Mouse (Mus musculus) Patski (cell line): ENCODE data around the gene Dop1b. TPM values are rescaled to one million over a fixed set of nuclear protein-coding genes. Genes with fewer than 3 reads are reported as not detected.
A peak's percentile ranks its signal among the peaks of the same experiment; 100 is the strongest.

ENCODE experiments used
- ATAC-seq: fragments of 100-300 bp; one replicate; pipeline ENCODE4 v1.8.0; 2021
- CTCF ChIA-PET: fragments of 350-600 bp; sonication (Branson Sonifier 250); formaldehyde crosslinking; loops from one replicate; lab custom pipeline; 2022; ENCODE audit warnings: inconsistent platforms; lab: Charles Lee
- POLR2A ChIA-PET: fragments of 350-600 bp; sonication (Branson Sonifier 250); formaldehyde crosslinking; loops from one replicate; lab custom pipeline; 2022; ENCODE audit warnings: antibody characterized with exemption, inconsistent platforms; lab: Charles Lee
- DNase-seq: peaks from one replicate; pipeline ENCODE4 v3.0.0-alpha.2; 2011; ENCODE audit warnings: low read depth, low spot score
- H3K27me3 ChIP-seq: fragments of 371-371 bp; one replicate; pipeline ENCODE4 v1.5.1; 2021
- CTCF ChIP-seq: fragments of 100-300 bp; IDR thresholded peaks from one replicate; pipeline ENCODE4 v1.5.1; 2021
- in situ Hi-C: fragments of 300-500 bp; cut with MboI; formaldehyde crosslinking; loops from 3 replicates; pipeline ENCODE4 v1.11.1; 2018; ENCODE audit warnings: low pct_unique_long_range_greater_than_20kb, mixed read lengths
- polyA plus RNA-seq: library from polyadenylated mRNA; unstranded; gene quantifications from one replicate; pipeline ENCODE4 v1.2.3, GENCODE M21; 2021

Gene Dop1b
- polyA plus RNA-seq, 1 experiment from 2014 or later: 12.6 TPM

- ChIA-PET CTCF (interaction anchor here (3.6 kb wide), 1 partner anchor 25 kb away, joined by 21 read pairs; no protein-coding TSS in a partner anchor), POLR2A (interaction anchor here (0.9 kb wide), 1 partner anchor 47 kb away, joined by 3 read pairs; no protein-coding TSS in a partner anchor)
- peak; percentile 19 for ATAC-seq
- DNase-seq: no peak
- H3K27me3 ChIP-seq: no peaks in the 10 kb centered on the region
- TF ChIP-seq CTCF: no peak
- in situ Hi-C loops: no loop called here
Observed at GRCm38 (mm10) chr16:93712189-93712885, 633 bp downstream of the Dop1b start.

- ChIA-PET CTCF (no interaction called here), POLR2A (no interaction called here)
- no peak for DNase-seq
- no peaks in the 10 kb centered on the region for H3K27me3 ChIP-seq
- no peak for ATAC-seq
- in situ Hi-C loops: no loop called here
- no peak for TF ChIP-seq CTCF
Observed at GRCm38 (mm10) chr16:93712966-93713365, 1.3 kb downstream of the Dop1b start.

GRCm38 (mm10) chr16:93714426-93714825 lies 2.7 kb downstream of the Dop1b start:
- CTCF ChIA-PET: no interaction called here
- DNase-seq: no peak
- TF ChIP-seq CTCF: no peak
- POLR2A ChIA-PET: no interaction called here
- no peaks in the 10 kb centered on the region for H3K27me3 ChIP-seq
- in situ Hi-C loops: no loop called here
- ATAC-seq: no peak

- H3K27me3 ChIP-seq: no peaks in the 10 kb centered on the region
- ATAC-seq (no peak), DNase-seq (no peak)
- ChIA-PET POLR2A (interaction anchor here (1.0 kb wide), 1 partner anchor 9 kb away, joined by 3 read pairs; no protein-coding TSS in a partner anchor), CTCF (interaction anchor here (1.2 kb wide), 1 partner anchor 11 kb away, joined by 3 read pairs; no protein-coding TSS in a partner anchor)
- TF ChIP-seq CTCF: no peak
- in situ Hi-C loops: no loop called here
Observed at GRCm38 (mm10) chr16:93715826-93716225, 4.1 kb downstream of the Dop1b start.

- no peak for TF ChIP-seq CTCF
Observed at GRCm38 (mm10) chr16:93717299-93717703, 5.6 kb downstream of the Dop1b start.

GRCm38 (mm10) chr16:93721771-93722170 lies 10.1 kb downstream of the Dop1b start:
- H3K27me3 ChIP-seq: no peaks in the 10 kb centered on the region
- CTCF ChIA-PET: interaction anchor here (0.9 to 1.4 kb wide), 2 partner anchors 11 to 63 kb away, joined by 3 read pairs; no protein-coding TSS in a partner anchor
- POLR2A ChIA-PET: interaction anchor here (0.6 to 1.0 kb wide), 2 partner anchors 9 to 137 kb away, joined by 3 read pairs; no protein-coding TSS in a partner anchor
- no peak for TF ChIP-seq CTCF
- no peak for ATAC-seq
- in situ Hi-C loops: no loop called here
- DNase-seq: no peak

More at GRCm38 (mm10) chr16:93717299-93717703, 5.6 kb downstream of the Dop1b start:
- H3K27me3 ChIP-seq: no peaks in the 10 kb centered on the region
- DNase-seq (no peak), ATAC-seq (no peak)
- ChIA-PET POLR2A (no interaction called here), CTCF (no interaction called here)
- in situ Hi-C loops: no loop called here

- POLR2A ChIA-PET: interaction anchor here (1.0 kb wide), 1 partner anchor 8 kb away, joined by 3 read pairs; no protein-coding TSS in a partner anchor
- CTCF ChIA-PET: interaction anchor here (1.4 kb wide), 1 partner anchor 12 kb away, joined by 3 read pairs; no protein-coding TSS in a partner anchor
- ATAC-seq: no peak
Observed at GRCm38 (mm10) chr16:93722476-93722875, 10.8 kb downstream of the Dop1b start.

GRCm38 (mm10) chr16:93725417-93726144 lies 13.9 kb downstream of the Dop1b start:
- no peak for TF ChIP-seq CTCF
- no peaks in the 10 kb centered on the region for H3K27me3 ChIP-seq
- DNase-seq (no peak), ATAC-seq (no peak)
- ChIA-PET CTCF (interaction anchor here (1.0 kb wide), 1 partner anchor 10 kb away, joined by 3 read pairs; no protein-coding TSS in a partner anchor), POLR2A (interaction anchor here (1.0 kb wide), 1 partner anchor 10 kb away, joined by 3 read pairs; no protein-coding TSS in a partner anchor)
- in situ Hi-C loops: no loop called here

More at GRCm38 (mm10) chr16:93722476-93722875, 10.8 kb downstream of the Dop1b start:
- TF ChIP-seq CTCF: no peak
- in situ Hi-C loops: no loop called here
- no peaks in the 10 kb centered on the region for H3K27me3 ChIP-seq
- DNase-seq: no peak

- CTCF ChIA-PET: interaction anchor here (1.0 kb wide), 1 partner anchor 10 kb away, joined by 3 read pairs; no protein-coding TSS in a partner anchor
- in situ Hi-C loops: no loop called here
Observed at GRCm38 (mm10) chr16:93726186-93726585, 14.5 kb downstream of the Dop1b start.

GRCm38 (mm10) chr16:93728676-93729075 lies 17.0 kb downstream of the Dop1b start:
- no peak for DNase-seq
- no peak for TF ChIP-seq CTCF
- ATAC-seq: no peak
- no peaks in the 10 kb centered on the region for H3K27me3 ChIP-seq
- ChIA-PET POLR2A (no interaction called here), CTCF (no interaction called here)
- in situ Hi-C loops: no loop called here

More at GRCm38 (mm10) chr16:93726186-93726585, 14.5 kb downstream of the Dop1b start:
- POLR2A ChIA-PET: no interaction called here
- H3K27me3 ChIP-seq: no peaks in the 10 kb centered on the region
- ATAC-seq: no peak
- no peak for TF ChIP-seq CTCF
- no peak for DNase-seq
